Mouse (Mus musculus) MEL (cell line): ENCODE data around the gene Cnot11. TPM values are rescaled to one million over a fixed set of nuclear protein-coding genes. Genes with fewer than 3 reads are reported as not detected.

Source experiments
- DNase-seq: peaks from one replicate; pipeline ENCODE4 v3.0.0; 2011; ENCODE audit warnings: low read depth, low spot score
- H3K27ac ChIP-seq: 2 replicates; pipeline ENCODE4 v1.5.1; 2012; ENCODE audit warnings: low read depth, mild to moderate bottlenecking, control low read depth, low read length, moderate library complexity; ENCODE audit not compliant: control insufficient read depth
- H3K27me3 ChIP-seq, 2 experiments: fragments of 150-350 bp in 1 of 2; sonication (generic) in 1 of 2; 2 replicates each; pipeline ENCODE4 v1.6.1; 2012; ENCODE audit warnings: low read length in 2 of 2, mild to moderate bottlenecking in 2 of 2, improper control_type of control experiment in 1 of 2, moderate library complexity in 1 of 2; ENCODE audit not compliant: insufficient read depth in 2 of 2, control insufficient read depth in 1 of 2
- H3K36me3 ChIP-seq, 2 experiments: 2 replicates each; pipeline ENCODE4 v1.6.1; 2012 to 2014; ENCODE audit warnings: low read length in 2 of 2, improper control_type of control experiment in 1 of 2, inconsistent platforms in 1 of 2, mild to moderate bottlenecking in 1 of 2; ENCODE audit not compliant: insufficient read depth in 2 of 2, control insufficient read depth in 1 of 2
- H3K4me1 ChIP-seq, 2 experiments: fragments of 150-350 bp in 1 of 2; sonication (generic) in 1 of 2; 2 replicates each; pipeline ENCODE4 v1.6.1; 2012; ENCODE audit warnings: low read length in 2 of 2, improper control_type of control experiment in 1 of 2, mild to moderate bottlenecking in 1 of 2; ENCODE audit not compliant: insufficient read depth in 2 of 2, control insufficient read depth in 1 of 2
- H3K4me3 ChIP-seq, 2 experiments: fragments of 150-350 bp in 1 of 2; sonication (generic) in 1 of 2; 2 replicates each; pipeline ENCODE4 v1.5.1; 2012; ENCODE audit warnings: low read depth in 2 of 2, low read length in 2 of 2, mild to moderate bottlenecking in 2 of 2, moderate library complexity in 2 of 2, control low read depth in 1 of 2, improper control_type of control experiment in 1 of 2; ENCODE audit not compliant: control insufficient read depth in 1 of 2, insufficient read depth in 1 of 2
- H3K79me2 ChIP-seq: 2 replicates; pipeline ENCODE4 v1.6.1; 2012; ENCODE audit warnings: mild to moderate bottlenecking, low read length, moderate library complexity; ENCODE audit not compliant: control insufficient read depth, poor library complexity, insufficient read depth
- H3K9ac ChIP-seq: 2 replicates; pipeline ENCODE4 v1.6.1; 2012; ENCODE audit warnings: low read depth, mild to moderate bottlenecking, control low read depth, low read length, moderate library complexity; ENCODE audit not compliant: control insufficient read depth, poor library complexity, severe bottlenecking
- H3K9me3 ChIP-seq: fragments of 150-350 bp; sonication (generic); replicated peaks from 2 replicates; pipeline ENCODE4 v1.6.1; 2012; ENCODE audit warnings: mild to moderate bottlenecking, low read length, improper control_type of control experiment, moderate library complexity; ENCODE audit not compliant: insufficient read depth
- CHD1 ChIP-seq: IDR thresholded peaks from 2 replicates; pipeline ENCODE4 v1.6.1; 2012; ENCODE audit warnings: low read depth, mild to moderate bottlenecking, inconsistent platforms, low read length, improper control_type of control experiment
- CHD2 ChIP-seq: IDR thresholded peaks from 2 replicates; pipeline ENCODE4 v1.6.1; 2011; ENCODE audit warnings: low read length, improper control_type of control experiment
- CTCF ChIP-seq, 3 experiments: IDR thresholded peaks in 2 of 3; conservative IDR thresholded peaks in 1 of 3; 2 replicates each; pipeline ENCODE4 v1.5.1; 2011 to 2012; ENCODE audit warnings: low read length in 3 of 3, low read depth in 2 of 3, mild to moderate bottlenecking in 2 of 3, improper control_type of control experiment in 1 of 3, inconsistent platforms in 1 of 3, mixed read lengths in 1 of 3, moderate library complexity in 1 of 3; ENCODE audit not compliant: control insufficient read depth in 1 of 3, insufficient read depth in 1 of 3, poor library complexity in 1 of 3, severe bottlenecking in 1 of 3
- E2F4 ChIP-seq: IDR thresholded peaks from 2 replicates; pipeline ENCODE4 v1.6.1; 2011; ENCODE audit warnings: low read depth, low read length, improper control_type of control experiment, borderline replicate concordance
- ETS1 ChIP-seq: IDR thresholded peaks from 2 replicates; pipeline ENCODE4 v1.6.1; 2012; ENCODE audit warnings: low read depth, mild to moderate bottlenecking, inconsistent platforms, low read length, improper control_type of control experiment, moderate library complexity
- GATA1 ChIP-seq: IDR thresholded peaks from 2 replicates; pipeline ENCODE4 v1.6.1; 2011; ENCODE audit warnings: low read depth, low read length, improper control_type of control experiment
- JUND ChIP-seq: IDR thresholded peaks from 2 replicates; pipeline ENCODE4 v1.6.1; 2011; ENCODE audit warnings: low read depth, mild to moderate bottlenecking, improper control_type of control experiment, low read length
- KAT2A ChIP-seq: conservative IDR thresholded peaks from 2 replicates; pipeline ENCODE4 v1.6.1; 2012; ENCODE audit warnings: low read depth, low read length, improper control_type of control experiment, inconsistent platforms
- MAFK ChIP-seq: IDR thresholded peaks from 2 replicates; pipeline ENCODE4 v1.6.1; 2011; ENCODE audit warnings: low read depth, mild to moderate bottlenecking, low read length, improper control_type of control experiment, borderline replicate concordance
- POLR2A ChIP-seq, 2 experiments: IDR thresholded peaks; 2 replicates each; pipeline ENCODE4 v1.6.1; 2011 to 2012; ENCODE audit warnings: low read length in 2 of 2, mild to moderate bottlenecking in 2 of 2, control low read depth in 1 of 2, improper control_type of control experiment in 1 of 2, low read depth in 1 of 2, moderate library complexity in 1 of 2; ENCODE audit not compliant: control insufficient read depth in 1 of 2, insufficient read depth in 1 of 2, poor library complexity in 1 of 2
- POLR2AphosphoS2 ChIP-seq: IDR thresholded peaks from 2 replicates; pipeline ENCODE4 v1.6.1; 2011; ENCODE audit warnings: low read length, improper control_type of control experiment
- RAD21 ChIP-seq: IDR thresholded peaks from 2 replicates; pipeline ENCODE4 v1.6.1; 2011; ENCODE audit warnings: mild to moderate bottlenecking, low read depth, low read length, improper control_type of control experiment
- RCOR1 ChIP-seq: IDR thresholded peaks from 2 replicates; pipeline ENCODE4 v1.6.1; 2012; ENCODE audit warnings: low read depth, mild to moderate bottlenecking, inconsistent platforms, low read length, improper control_type of control experiment
- TCF12 ChIP-seq: IDR thresholded peaks from 2 replicates; pipeline ENCODE4 v1.6.1; 2014; ENCODE audit warnings: low read depth, mild to moderate bottlenecking, inconsistent platforms, low read length, improper control_type of control experiment, moderate library complexity
- UBTF ChIP-seq: IDR thresholded peaks from 2 replicates; pipeline ENCODE4 v1.6.1; 2012; ENCODE audit warnings: low read depth, mild to moderate bottlenecking, inconsistent platforms, low read length, improper control_type of control experiment, moderate library complexity, borderline replicate concordance; ENCODE audit not compliant: insufficient read depth
- USF2 ChIP-seq, 2 experiments: IDR thresholded peaks; 2 replicates each; pipeline ENCODE4 v1.6.1; 2011 to 2012; ENCODE audit warnings: improper control_type of control experiment in 2 of 2, low read length in 2 of 2, borderline replicate concordance in 1 of 2, inconsistent platforms in 1 of 2, low read depth in 1 of 2, mild to moderate bottlenecking in 1 of 2; ENCODE audit not compliant: insufficient read depth in 1 of 2
- ZKSCAN1 ChIP-seq: IDR thresholded peaks from 2 replicates; pipeline ENCODE4 v1.6.1; 2012; ENCODE audit warnings: low read depth, mild to moderate bottlenecking, inconsistent platforms, low read length, improper control_type of control experiment, moderate library complexity
- ZMIZ1 ChIP-seq: IDR thresholded peaks from 2 replicates; pipeline ENCODE4 v1.6.1; 2012; ENCODE audit warnings: low read depth, mild to moderate bottlenecking, inconsistent platforms, low read length, improper control_type of control experiment, moderate library complexity
- ZNF384 ChIP-seq: IDR thresholded peaks from 2 replicates; pipeline ENCODE4 v1.6.1; 2012; ENCODE audit warnings: low read depth, mild to moderate bottlenecking, inconsistent platforms, low read length, improper control_type of control experiment
- polyA plus RNA-seq, 2 experiments: library from polyadenylated mRNA; stranded (reverse) in 1 of 2; unstranded in 1 of 2; fragments of >175 nt in 1 of 2; fragments of >200 nt in 1 of 2; gene quantifications; 2 replicates each; pipeline versions ENCODE4 v1.2.1 to v1.2.4; 2012; ENCODE audit warnings: low replicate concordance in 2 of 2, low read depth in 1 of 2; ENCODE audit not compliant: insufficient read length in 2 of 2, insufficient read depth in 1 of 2, missing spikeins in 1 of 2
- total RNA-seq: library from RNA; depleted of rRNA; stranded (reverse); fragments of 300-350 nt; gene quantifications from 2 replicates; pipeline ENCODE4 v1.2.3, GENCODE M21; 2012; rRNA removed

The Cnot11 gene
- total RNA-seq (20.0 and 21.1 TPM in 2 replicates), polyA plus RNA-seq (10 to 100 TPM; 37.9 to 46.0 TPM)

DNA sequence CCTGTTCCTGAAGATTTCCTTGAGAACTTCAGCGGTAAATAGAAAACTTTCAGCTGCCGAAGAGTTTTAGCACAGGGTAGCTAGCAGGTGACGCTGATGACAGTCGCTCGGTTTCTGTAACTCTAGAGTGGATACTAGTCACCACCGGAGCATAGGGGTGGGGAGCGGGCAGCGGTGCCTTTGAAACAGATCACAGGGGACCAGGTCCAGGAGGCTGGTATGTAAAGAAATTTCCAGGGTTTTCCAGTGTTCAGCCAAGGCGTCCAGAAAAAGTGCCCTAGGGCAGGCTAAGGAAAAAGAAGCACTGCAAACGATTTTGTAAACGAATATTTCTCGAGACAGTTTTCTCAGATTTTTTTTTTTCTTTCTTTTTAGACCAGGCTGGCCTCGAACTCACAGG, at the start of gene Cnot11:
Gene Cnot11 (plus strand): TSS at position 162 of the 400 bp plus-strand sequence.
- H3K27me3 ChIP-seq = no peaks in the 10 kb centered on the region
- peak within 1 kb of the TSS; percentile 76 to 98 for H3K4me3 ChIP-seq
- TF ChIP-seq MAFK (no peak), CHD2 (no peak), UBTF (no peak), POLR2A (IDR thresholded peaks at IDR 0.05; ENCODE audit: control insufficient read depth in 1 of 2, insufficient read depth in 1 of 2, low read depth in 1 of 2, low read length in 2 of 2, poor library complexity in 1 of 2) (no peak), RCOR1 (no peak), RAD21 (no peak)
- peaks cover 0 to 10% of the 10 kb centered on the region in 2 experiments; a peak in 2 of 4 replicates for H3K4me1 ChIP-seq
- peak within 1 kb of the TSS; percentile 67 for H3K27ac ChIP-seq
- peaks cover 14% of the 10 kb centered on the region for H3K79me2 ChIP-seq
- no peak for DNase-seq
- H3K36me3 ChIP-seq = peaks cover 3 to 11% of the 10 kb centered on the region in 2 experiments; a peak in 3 of 4 replicates
- peak within 1 kb of the TSS; percentile 94 for H3K9ac ChIP-seq
- H3K9me3 ChIP-seq = no peaks in the 10 kb centered on the region

DNA sequence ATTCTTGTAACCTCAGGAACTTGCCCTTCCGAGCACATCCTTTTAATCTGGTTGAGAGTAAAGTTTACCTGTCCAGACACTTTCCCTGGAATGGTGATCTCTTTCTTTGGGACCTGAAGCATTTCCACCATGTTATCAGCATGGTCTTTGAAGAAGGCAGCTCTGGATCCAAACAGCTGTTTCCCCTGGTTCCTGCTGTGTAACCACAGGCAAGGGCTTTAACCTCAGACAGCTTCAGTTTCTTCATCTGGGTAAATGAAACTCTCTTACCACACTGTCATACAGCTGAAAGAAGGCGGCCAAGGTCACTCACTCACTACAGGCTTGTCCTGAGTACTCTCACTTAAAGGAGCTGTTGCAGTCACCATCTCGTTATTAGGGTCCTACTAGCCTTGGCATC, 47.4 kb upstream of the Cnot11 start:
- no peak overlapping the region for H3K27ac ChIP-seq
- no peaks in the 10 kb centered on the region for H3K27me3 ChIP-seq
- no peak overlapping the region for H3K9ac ChIP-seq
- no peaks in the 10 kb centered on the region for H3K9me3 ChIP-seq
- H3K4me3 ChIP-seq = no peak overlapping the region
- no peaks in the 10 kb centered on the region for H3K79me2 ChIP-seq
- no peak for DNase-seq
- TF ChIP-seq ZMIZ1 = no peak
- no peak for TF ChIP-seq KAT2A
- TF ChIP-seq TCF12 = no peak
- no peak for TF ChIP-seq CTCF (IDR thresholded peaks at IDR 0.05 in 2 of 3, conservative IDR thresholded peaks at IDR 0.05 in 1 of 3; ENCODE audit: control insufficient read depth in 1 of 3, insufficient read depth in 1 of 3, low read depth in 2 of 3, low read length in 3 of 3, poor library complexity in 1 of 3, severe bottlenecking in 1 of 3)
- TF ChIP-seq GATA1 = no peak
- TF ChIP-seq E2F4 = no peak
- TF ChIP-seq JUND = no peak
- no peak for TF ChIP-seq MAFK
- no peak for TF ChIP-seq CHD1
- no peak for TF ChIP-seq ZNF384
- no peak for TF ChIP-seq ZKSCAN1
- TF ChIP-seq ETS1 = no peak
- no peak for TF ChIP-seq POLR2AphosphoS2
- TF ChIP-seq USF2 (IDR thresholded peaks at IDR 0.05; ENCODE audit: borderline replicate concordance in 1 of 2, insufficient read depth in 1 of 2, low read depth in 1 of 2, low read length in 2 of 2) = no peak
- H3K4me1 ChIP-seq = peaks cover 0 to 10% of the 10 kb centered on the region in 2 experiments; a peak in 2 of 4 replicates
- peaks cover 0 to 5% of the 10 kb centered on the region in 2 experiments; a peak in 2 of 4 replicates for H3K36me3 ChIP-seq
